Mouse (Mus musculus) adrenal gland, adult 8-10 months (tissue): ENCODE results near the gene Vamp1. TPM values are rescaled to one million over a fixed set of nuclear protein-coding genes. Genes with fewer than 3 reads are reported as not detected.

ENCODE experiments used
- DNase-seq: peaks from one replicate; pipeline ENCODE4 v3.0.0; 2022
- total RNA-seq, 4 experiments: library from RNA; stranded (reverse); gene quantifications; 2 replicates each; pipeline ENCODE4 v1.2.4; 2022

Vamp1 gene
- total RNA-seq, 4 experiments from 2014 or later, result 40.1 to 85.3 (median 58.8) TPM

- no peak for DNase-seq
Observed at GRCm38 (mm10) chr6:125213715-125214114, 1.6 kb upstream of the Vamp1 start.

DNA sequence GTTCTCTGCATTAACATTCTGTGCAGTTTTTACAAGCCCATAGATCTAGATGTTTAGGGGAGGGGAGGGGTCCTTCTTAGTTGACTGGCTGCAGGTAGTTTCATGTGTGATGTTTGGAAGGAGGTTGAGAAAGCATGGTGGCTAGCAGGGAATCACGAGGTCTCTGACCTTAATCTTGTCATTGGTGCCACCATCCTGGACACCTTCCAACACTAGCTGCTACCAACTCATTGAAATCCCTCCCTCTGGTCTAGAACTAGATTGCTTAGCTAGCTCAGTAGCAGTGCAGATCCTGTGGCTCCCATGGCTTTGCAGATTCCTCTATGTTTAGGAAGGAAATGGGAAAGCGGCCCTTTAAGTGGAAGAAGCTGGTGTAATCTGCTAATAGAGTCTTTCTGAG lies 1.5 kb downstream of the Vamp1 start:
- DNase-seq, result no peak

DNA sequence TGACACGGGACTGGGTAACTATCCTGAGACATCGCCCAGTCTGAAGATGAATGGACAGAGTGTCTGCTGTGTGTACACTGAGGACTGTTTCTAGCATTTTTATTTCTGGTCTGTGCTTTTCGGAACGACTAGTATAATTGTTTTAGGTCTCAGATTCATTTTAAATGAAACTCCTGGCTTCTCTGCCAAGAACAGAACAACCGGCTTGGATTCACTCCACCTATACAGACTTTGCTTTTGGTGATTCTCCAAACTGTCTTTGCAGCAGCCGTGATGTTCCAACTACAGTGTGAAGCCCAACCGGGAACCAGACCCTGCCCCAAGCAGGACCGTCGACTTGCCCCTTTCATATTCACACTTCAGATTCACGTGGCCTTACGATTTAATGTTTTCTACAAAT lies 2.5 kb downstream of the Vamp1 start:
- no peak for DNase-seq

DNA sequence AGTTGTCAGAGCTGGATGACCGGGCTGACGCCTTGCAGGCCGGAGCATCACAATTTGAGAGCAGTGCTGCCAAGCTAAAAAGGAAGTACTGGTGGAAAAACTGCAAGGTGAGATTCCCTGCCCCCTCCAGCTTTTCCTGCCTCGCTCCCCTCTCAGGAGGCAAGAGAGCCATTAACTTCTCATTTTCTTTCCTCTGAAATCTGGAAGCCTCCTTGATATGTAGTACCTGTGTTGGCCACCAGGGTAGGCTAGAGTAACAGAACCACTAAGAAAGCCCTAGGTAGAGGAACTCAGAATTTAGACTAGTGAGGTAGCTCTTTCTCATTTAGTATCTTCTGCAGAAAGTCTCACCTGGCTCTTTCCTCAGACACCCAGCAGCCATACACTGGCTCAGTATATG lies 3.6 kb downstream of the Vamp1 start:
- no peak for DNase-seq

DNA sequence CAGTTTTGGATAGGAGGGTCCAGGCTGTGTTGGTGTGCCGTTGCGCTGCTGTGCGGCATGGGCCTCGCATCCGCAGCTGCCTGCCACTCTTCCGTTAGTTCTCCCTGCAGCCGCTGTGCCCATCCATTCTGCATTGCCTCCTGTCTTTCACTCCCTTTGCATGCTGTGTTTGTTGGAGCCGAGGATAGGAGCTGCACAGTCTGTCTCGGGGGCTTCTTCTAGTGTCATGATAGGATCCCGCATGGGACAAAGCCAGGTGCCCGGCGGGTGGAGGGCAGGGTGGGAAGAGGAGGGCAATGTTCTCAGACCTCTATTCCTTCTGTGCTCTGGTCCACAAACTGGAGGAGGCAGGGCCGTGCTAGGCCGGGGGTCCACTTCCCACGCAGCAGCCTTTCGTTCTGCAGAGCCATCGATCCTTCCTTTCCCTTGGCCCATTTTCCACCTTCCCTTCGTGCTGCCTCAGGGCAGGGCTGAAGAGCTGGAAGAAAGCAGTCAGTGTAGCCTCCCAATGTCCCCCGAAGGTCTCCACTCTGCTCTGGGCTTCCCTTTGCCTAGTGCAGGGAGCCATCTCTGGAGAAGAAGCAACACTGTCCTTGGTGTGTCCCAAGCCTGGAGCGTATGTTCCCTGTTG lies 5.9 kb downstream of the Vamp1 start:
- DNase-seq, result no peak

- DNase-seq, result no peak
Observed at GRCm38 (mm10) chr6:125222146-125222545, 6.8 kb downstream of the Vamp1 start.

GRCm38 (mm10) chr6:125222577-125222976 lies 7.2 kb downstream of the Vamp1 start:
- no peak for DNase-seq

DNA sequence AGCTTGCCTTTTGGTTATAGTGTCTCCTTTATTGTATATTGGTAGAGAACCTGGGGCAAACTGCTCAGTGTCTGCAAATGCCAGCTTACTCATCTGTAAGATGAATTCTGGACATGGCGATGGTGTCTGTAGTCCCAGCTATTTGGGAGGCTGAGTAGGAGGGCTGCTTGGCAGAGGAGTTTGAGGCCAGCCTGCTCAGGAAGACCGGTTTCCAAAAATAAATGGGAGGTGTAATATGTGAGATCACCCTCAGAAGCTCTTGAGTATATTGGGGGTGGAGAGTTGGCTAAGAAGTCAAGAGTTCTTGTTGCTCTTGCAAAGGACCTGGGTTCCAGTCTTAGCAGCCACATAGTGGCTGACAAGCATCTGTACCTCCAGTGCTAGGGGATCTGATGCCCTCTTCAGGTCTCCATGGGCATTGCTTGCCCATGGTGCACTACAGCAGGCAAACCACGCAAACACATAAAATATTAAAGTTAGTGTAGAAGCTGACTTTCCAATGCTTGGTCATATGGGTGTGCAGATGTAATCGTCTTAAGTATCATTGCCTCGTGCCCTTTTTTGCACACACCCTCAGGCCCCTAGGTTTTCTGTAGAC lies 10.3 kb downstream of the Vamp1 start:
- DNase-seq, result no peak

- DNase-seq, result no peak
Observed at GRCm38 (mm10) chr6:125230571-125230970, 15.2 kb downstream of the Vamp1 start.

DNA sequence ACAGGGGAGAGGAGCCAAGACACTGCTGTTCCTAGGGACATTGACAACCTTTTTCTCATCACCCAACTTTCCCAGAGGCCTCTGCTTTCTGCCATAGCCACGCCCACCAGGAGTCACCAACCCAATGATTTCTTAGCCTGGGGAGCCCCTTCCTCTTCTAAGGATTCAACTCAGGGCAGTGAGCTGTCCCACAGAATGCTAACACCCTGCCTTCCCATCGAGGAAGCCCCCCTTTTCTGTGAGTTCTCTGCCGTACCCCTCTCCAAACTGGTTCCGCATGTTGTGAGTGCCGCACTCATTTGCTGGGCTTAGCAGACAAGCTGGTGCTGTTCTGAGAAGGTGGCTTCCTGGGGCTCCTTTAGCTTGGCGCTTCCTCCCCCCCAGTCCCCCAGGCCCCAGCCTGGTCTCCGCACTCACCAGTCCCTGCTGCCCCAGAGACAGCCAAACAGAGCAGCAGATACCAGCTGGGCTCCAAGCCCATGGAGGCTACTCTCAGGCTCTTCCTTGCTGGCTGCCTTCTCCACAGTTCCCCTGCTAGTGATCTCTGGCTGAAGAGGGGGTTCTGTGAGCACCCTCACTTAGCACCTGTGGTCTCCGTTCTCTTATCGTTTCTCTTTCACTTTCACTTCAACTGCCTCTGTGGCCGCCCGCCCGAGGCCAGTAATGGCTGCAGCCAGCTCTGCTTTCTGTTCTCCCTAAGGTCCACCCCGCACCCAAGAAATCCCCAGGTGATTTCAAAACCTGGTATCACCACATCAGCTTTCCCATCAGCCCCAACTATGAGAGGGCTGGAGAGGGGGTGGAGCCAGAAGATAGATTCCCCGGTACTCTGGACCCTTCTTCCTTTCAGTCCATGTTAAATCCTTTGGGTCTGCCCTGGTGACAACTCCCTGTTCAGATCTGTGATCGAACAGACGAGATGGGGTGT lies 16.0 kb downstream of the Vamp1 start, which contains the start of gene Tapbpl:
Gene Tapbpl (minus strand): TSS at position 744 of the 928 bp plus-strand sequence.
- peak; percentile 60 for DNase-seq

DNA sequence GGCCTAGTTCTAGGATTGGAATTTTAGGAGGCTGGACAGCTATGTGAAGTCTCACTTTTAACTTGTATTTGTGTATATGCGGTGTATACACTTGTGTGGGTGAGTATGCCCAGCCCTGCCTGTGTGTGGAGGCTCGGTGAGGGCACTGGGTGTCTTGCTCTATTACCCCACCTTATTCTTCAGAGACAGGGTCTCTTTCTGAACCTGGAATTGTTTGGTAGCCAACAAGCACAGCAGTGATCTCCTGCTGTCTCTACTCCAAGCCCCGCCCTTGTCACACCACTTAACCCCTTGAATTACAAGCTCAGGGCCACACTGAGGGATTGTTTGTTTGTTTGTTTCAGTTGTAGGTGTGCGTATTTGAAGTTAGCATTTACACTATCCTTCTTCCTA lies 16.7 kb downstream of the Vamp1 start:
- DNase-seq, result no peak

- DNase-seq, result no peak
Observed at GRCm38 (mm10) chr6:125232516-125232915, 17.2 kb downstream of the Vamp1 start.

- DNase-seq, result no peak
Observed at GRCm38 (mm10) chr6:125233816-125234519, 18.6 kb downstream of the Vamp1 start.

GRCm38 (mm10) chr6:125234520-125234828 lies 19.1 kb downstream of the Vamp1 start:
- no peak for DNase-seq

DNA sequence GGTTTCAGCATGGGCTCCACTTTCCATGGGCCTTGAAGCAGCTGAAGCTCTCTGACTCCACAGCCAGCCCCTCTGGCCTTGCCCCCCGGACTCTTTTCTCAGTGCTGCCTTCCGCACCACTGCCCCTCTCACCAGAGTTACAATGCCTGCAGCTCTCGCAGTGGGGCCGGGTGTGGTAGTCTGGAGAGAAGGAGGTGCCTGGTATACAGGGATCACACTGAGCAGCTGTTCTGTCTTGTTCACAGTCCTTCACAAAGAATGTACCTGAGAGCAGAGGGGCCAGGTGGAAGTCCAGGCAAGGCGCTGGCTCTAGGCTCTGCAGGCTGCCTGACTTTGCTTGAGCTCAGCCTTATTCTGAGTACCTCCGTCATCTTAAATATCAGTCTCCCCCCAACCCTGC lies 21.0 kb downstream of the Vamp1 start:
- no peak for DNase-seq

DNA sequence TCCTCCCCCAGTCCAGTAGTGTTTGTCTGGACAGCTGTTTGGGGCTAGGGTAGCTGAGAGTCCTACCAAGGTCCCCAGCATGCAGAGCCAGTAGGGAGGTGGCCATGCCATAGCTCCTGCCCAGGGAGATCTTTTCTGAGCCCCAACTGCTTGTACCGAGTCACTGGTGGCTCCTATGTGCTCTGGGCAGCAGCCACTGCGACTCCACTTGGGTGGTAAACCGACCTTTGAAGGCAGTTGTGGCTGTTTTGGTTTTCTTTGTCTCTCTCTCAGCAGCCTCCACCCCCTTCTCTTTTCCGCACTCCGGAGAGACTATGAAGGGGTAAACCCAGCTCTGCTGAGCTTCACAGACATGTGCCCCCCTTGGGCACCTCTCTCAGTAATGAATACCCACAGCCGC lies 21.4 kb downstream of the Vamp1 start, which contains the start of gene Cd27:
Gene Cd27 (minus strand): TSS at position 229 of the 400 bp plus-strand sequence.
- DNase-seq, result no peak

GRCm38 (mm10) chr6:125237421-125237820 lies 22.1 kb downstream of the Vamp1 start:
- DNase-seq, result no peak

DNA sequence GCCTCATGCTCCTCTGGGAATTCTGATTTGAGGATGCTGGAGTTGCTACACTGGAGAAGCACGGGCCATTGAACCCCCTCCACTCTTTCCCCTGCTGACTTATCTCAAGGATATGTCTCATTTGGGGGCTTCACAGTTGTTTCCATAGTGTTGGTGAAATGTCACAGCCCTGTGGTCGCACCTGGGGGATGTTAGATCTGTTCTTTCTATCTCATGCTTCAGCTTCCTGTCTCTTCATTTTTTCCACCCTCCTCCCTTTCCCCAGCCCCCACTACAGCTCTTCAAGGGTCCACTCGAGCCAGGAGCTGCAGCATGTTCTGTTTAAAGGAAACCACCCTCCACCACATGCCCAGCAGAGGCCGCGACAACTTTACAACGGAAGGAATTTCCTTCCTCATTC lies 23.0 kb downstream of the Vamp1 start:
- no peak for DNase-seq

- no peak for DNase-seq
Observed at GRCm38 (mm10) chr6:125239547-125239946, 24.2 kb downstream of the Vamp1 start.

GRCm38 (mm10) chr6:125240617-125241016 lies 25.3 kb downstream of the Vamp1 start:
- no peak for DNase-seq

DNA sequence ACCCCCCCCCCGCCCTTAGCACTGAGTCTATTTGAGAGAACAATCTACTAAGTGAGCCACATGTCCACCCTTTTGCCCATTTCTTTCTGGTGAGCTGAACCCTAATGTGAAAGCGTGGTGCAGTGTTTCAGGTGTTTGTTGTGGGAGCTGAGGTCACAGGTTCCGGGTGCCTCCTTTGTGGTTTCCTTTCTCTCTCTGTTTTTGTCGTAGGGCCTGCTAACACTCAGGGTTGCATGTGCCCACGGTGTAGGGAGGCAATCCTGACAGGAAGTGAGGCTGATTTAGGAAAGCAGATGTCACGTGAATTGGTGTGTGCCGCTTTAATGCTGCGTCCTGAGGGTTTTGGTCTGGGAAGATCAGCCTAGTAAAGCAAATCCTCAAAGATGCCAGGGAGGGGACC lies 26.2 kb downstream of the Vamp1 start:
- DNase-seq, result no peak

GRCm38 (mm10) chr6:125244551-125244950 lies 29.2 kb downstream of the Vamp1 start:
- no peak for DNase-seq

DNA sequence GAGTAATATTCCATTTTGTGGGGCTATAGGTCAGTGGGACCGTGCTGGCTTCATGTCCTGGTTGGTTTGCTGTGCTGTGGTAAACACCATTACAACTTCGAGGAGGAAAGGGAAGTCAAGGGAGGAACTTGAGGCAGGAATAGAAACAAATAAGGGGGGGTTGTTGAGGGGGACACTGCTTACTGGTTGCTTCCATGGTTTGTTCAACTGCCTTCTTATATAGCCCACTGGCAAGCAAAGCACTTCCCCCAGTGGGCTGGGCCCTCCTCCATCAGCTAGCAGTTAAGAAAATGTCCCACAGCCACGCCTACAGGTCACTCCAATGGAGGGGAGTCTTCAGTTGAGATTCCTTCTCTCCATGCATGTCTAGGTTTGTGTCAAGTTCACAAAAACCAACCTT lies 36.9 kb downstream of the Vamp1 start:
- DNase-seq, result no peak
